Mouse (Mus musculus): Measurements from ENCODE around the gene Brca2. TPM values are rescaled to one million over a fixed set of nuclear protein-coding genes. Genes with fewer than 3 reads are reported as not detected.

The Brca2 gene
- polyA plus RNA-seq, 1 experiment from 2014 or later = 25.4 TPM

DNA sequence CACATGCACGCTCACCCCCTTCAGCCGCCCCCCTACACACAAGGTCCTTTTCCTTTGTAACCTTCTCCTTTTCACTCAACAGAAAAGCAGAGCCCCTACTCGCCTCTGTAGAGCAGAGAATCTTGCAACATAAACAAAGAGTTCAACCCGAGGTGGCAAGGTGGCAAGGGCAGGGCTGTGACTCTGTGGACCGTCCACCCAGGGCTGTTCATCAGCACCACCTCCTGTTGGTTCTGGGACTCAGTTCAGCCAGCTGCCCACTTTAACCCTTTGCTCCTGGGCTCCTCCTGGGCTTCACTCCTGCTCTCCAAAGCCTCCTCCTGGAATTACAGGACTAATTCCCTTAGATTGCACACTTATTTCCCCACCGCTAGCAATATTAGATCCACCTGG is 61.9 kb downstream of the Brca2 start:
- no peaks in the 10 kb centered on the region for H3K27me3 ChIP-seq (ENCODE audit: control insufficient read depth, insufficient read depth, low read length)
- WGBS = 31% methylated on average over 6 of the region's 6 CpGs
- no peak overlapping the region for H3K4me2 ChIP-seq (replicated peaks; ENCODE audit: low read depth, low read length)
- no peaks in the 10 kb centered on the region for H3K9me3 ChIP-seq (ENCODE audit: control insufficient read depth, low read depth, low read length)
- H3K4me3 ChIP-seq (ENCODE audit: low read depth, low read length) = no peak overlapping the region
- no peak for ATAC-seq (ENCODE audit: insufficient number of reproducible peaks, insufficient read depth, low FRiP score, low read depth)
- no peak overlapping the region for H3K9ac ChIP-seq (replicated peaks; ENCODE audit: low read depth, low read length)
- H3K27ac ChIP-seq (ENCODE audit: low read length) = no peak overlapping the region
- H3K4me1 ChIP-seq (ENCODE audit: control insufficient read depth, insufficient read depth, low read length) = 0 out of 2 replicates have a peak, but pooled peaks cover 3% of the 10 kb centered on the region
- H3K36me3 ChIP-seq (ENCODE audit: control insufficient read depth, insufficient read depth, low read length) = no peaks in the 10 kb centered on the region

DNA sequence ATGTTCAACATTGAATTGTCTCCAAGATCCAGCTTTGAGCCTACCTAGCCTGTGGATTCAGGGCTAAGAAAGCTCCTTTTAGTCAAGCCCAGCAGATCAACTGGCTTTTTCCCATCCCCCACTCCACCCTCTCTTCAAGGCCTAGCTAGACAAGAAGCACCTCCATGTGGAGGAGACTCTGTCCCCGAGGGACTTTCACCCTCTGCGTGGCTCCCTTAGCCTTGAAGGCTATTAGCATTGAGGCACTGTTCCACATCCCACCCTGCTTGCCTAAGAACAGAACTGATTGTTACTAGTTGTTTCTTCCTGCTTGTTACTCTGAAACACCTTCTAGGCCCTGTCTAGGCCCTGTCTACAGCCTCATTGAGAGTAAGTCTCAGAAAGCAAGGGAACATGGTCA is 67.5 kb downstream of the Brca2 start:
- ATAC-seq (ENCODE audit: insufficient number of reproducible peaks, insufficient read depth, low FRiP score, low read depth) = no peak

DNA sequence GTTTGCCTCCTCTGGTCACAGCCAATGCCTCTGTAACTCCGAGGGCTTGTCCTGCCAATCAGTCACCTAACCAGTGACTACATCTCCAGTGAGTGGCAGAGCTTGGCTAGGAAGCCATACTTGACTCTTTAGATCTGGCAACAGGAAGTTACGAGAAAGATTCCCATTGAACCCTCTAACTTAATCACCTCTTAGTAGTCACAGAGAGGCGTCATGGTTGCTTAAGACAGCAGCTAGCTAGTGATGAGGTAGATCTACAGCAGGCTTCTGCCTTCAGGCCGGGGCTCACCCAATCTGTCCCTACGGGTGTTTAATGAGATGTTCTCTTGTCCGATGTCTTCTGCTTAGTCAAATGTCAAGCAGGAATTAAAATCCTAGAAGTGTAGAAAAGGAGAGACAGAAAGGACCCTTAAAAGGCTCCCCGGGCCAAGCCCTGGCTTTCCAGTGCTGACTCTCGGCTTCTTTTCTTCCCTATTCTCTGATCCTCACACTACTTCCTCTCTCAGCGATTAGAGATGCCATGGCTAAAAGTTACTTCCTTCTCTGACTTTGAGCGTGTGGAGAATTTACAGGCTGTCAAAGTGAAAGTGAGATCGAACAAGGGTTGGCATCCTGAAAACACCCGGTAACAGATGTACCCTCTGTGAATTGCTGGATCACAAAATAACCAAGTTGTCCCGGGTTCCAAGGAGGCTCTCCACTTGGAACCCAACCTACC is 69.9 kb downstream of the Brca2 start:
- no peaks in the 10 kb centered on the region for H3K9me3 ChIP-seq (ENCODE audit: control insufficient read depth, low read depth, low read length)
- peaks cover 9% of the 10 kb centered on the region; the same call in 1 of the 2 replicates for H3K4me1 ChIP-seq (ENCODE audit: control insufficient read depth, insufficient read depth, low read length)
- H3K36me3 ChIP-seq (ENCODE audit: control insufficient read depth, insufficient read depth, low read length) = no peaks in the 10 kb centered on the region
- H3K4me2 ChIP-seq (replicated peaks; ENCODE audit: low read depth, low read length) = no peak overlapping the region
- ATAC-seq (ENCODE audit: insufficient number of reproducible peaks, insufficient read depth, low FRiP score, low read depth) = no peak
- 0 out of 2 replicates have a peak overlapping the region, but pooled peaks have one; percentile 66 for H3K4me3 ChIP-seq (ENCODE audit: low read depth, low read length)
- H3K27me3 ChIP-seq (ENCODE audit: control insufficient read depth, insufficient read depth, low read length) = no peaks in the 10 kb centered on the region
- H3K27ac ChIP-seq (ENCODE audit: low read length) = no peak overlapping the region
- 72% methylated on average over 13 of the region's 13 CpGs for WGBS
- no peak overlapping the region for H3K9ac ChIP-seq (replicated peaks; ENCODE audit: low read depth, low read length)

More for the DNA sequence above, 67.5 kb downstream of the Brca2 start:
- Histone ChIP-seq H3K9me3 (ENCODE audit: control insufficient read depth, low read depth, low read length) (no peaks in the 10 kb centered on the region), H3K36me3 (ENCODE audit: control insufficient read depth, insufficient read depth, low read length) (no peaks in the 10 kb centered on the region), H3K27me3 (ENCODE audit: control insufficient read depth, insufficient read depth, low read length) (no peaks in the 10 kb centered on the region), H3K27ac (ENCODE audit: low read length) (no peak overlapping the region), H3K4me2 (replicated peaks; ENCODE audit: low read depth, low read length) (no peak overlapping the region), H3K4me3 (ENCODE audit: low read depth, low read length) (no peak overlapping the region), H3K4me1 (ENCODE audit: control insufficient read depth, insufficient read depth, low read length) (peaks cover 9% of the 10 kb centered on the region; the same call in 1 of the 2 replicates), H3K9ac (replicated peaks; ENCODE audit: low read depth, low read length) (no peak overlapping the region)
- WGBS = 74% methylated on average over 2 of the region's 2 CpGs

DNA sequence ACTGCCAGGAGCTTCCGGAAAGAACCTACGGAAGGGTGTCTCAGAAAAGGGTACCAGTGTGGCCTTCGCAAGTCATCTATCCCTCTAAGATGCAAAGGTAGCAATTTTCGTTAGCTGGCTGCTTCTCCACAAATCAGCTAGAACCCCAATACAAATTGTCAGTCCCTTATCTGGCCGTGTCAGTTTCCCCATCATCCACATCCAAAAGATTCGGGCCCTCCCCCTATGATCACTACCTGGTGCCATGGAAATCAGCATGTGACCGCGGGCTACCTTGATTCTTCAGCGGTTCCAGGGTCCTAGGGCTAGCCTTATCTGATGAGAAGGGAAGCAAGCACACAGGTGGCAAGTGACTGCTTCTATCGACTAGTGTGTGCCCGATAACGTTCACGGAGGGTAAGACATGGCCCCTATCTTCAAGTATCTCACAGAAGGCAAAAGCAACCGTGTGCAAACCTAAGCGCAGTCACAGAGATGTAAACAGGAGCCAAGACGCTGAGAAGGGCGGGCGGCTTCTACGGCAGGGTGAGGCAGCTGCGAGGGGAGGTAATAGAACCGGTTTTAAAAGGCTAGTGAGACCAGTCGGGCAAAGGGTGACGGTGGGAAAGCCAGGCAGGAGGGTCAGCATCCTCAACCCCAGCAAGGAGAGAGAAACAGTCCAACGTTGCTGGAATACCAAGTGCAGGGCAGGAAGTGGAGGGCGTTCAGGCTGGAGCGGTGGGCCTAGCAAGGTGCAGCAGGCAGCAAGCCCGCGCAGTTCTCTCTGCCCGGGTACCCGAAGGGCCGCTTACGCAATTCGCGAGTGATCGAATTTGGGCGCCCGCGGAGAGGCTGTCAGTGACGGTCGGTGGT is 70.7 kb downstream of the Brca2 start:
- Histone ChIP-seq H3K4me1 (ENCODE audit: control insufficient read depth, insufficient read depth, low read length) (peaks cover 9% of the 10 kb centered on the region; the same call in 1 of the 2 replicates), H3K27ac (ENCODE audit: low read length) (no peak overlapping the region), H3K9ac (replicated peaks; ENCODE audit: low read depth, low read length) (peak overlapping the region; percentile 49), H3K27me3 (ENCODE audit: control insufficient read depth, insufficient read depth, low read length) (no peaks in the 10 kb centered on the region), H3K4me3 (ENCODE audit: low read depth, low read length) (peak overlapping the region; percentile 66), H3K9me3 (ENCODE audit: control insufficient read depth, low read depth, low read length) (no peaks in the 10 kb centered on the region), H3K4me2 (replicated peaks; ENCODE audit: low read depth, low read length) (peak overlapping the region; percentile 99), H3K36me3 (ENCODE audit: control insufficient read depth, insufficient read depth, low read length) (no peaks in the 10 kb centered on the region)
- WGBS = 11% methylated on average over 40 of the region's 40 CpGs
- ATAC-seq (ENCODE audit: insufficient number of reproducible peaks, insufficient read depth, low FRiP score, low read depth) = peak; percentile 40; the same call in 1 of the 2 replicates

DNA sequence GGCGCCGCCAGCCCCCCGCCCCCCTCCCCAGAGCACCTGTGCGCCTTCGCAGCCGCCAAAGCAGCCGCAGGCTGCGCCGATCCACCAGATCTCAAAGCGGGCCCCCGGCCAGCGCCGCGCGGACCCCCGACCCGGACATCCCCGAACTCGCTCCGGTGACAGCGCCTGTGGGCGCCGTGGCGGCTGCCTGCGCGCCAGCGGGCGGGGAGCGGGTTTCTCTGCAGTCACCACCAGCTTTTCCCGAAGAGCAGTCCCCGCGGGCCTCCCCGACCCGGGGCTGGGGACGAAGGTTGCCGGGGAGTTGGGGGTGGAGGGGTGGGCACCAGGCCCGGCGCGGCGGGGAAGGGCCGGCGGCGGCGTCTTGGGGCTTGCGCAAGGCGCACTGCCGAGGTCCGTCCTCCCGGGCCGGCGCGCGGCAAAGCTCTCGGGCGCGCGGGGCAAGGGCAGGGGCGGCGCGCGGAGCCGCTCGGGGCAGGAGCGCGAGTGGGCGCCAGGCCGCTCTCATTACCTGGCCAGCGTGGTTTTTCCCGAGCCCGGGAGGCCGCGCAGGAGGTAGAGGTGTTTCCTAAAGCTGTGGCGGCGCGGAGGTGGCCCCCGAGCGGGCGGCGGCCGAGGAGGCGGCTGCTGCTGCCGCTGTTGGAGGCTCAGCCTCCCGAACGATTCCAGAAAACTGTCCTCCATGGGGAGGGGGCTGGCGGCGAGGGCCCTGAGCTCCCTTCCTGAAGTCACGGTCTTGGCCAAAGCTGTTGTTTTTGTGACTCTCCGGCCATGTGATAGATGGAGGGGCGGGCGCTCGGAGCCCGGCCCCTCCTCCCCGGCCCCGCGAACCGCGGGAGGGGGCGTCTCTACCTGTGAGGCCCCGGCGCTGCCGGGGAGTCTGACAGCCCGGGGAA is 71.6 kb downstream of the Brca2 start:
- Histone ChIP-seq H3K27me3 (ENCODE audit: control insufficient read depth, insufficient read depth, low read length) (no peaks in the 10 kb centered on the region), H3K4me1 (ENCODE audit: control insufficient read depth, insufficient read depth, low read length) (peaks cover 9% of the 10 kb centered on the region; the same call in 1 of the 2 replicates), H3K4me3 (ENCODE audit: low read depth, low read length) (peak overlapping the region; percentile 66), H3K36me3 (ENCODE audit: control insufficient read depth, insufficient read depth, low read length) (no peaks in the 10 kb centered on the region), H3K9me3 (ENCODE audit: control insufficient read depth, low read depth, low read length) (no peaks in the 10 kb centered on the region), H3K4me2 (replicated peaks; ENCODE audit: low read depth, low read length) (peak overlapping the region; percentile 99), H3K27ac (ENCODE audit: low read length) (no peak overlapping the region), H3K9ac (replicated peaks; ENCODE audit: low read depth, low read length) (peak overlapping the region; percentile 49)
- under 1% methylated on average over 95 of the region's 102 CpGs for WGBS
- ATAC-seq (ENCODE audit: insufficient number of reproducible peaks, insufficient read depth, low FRiP score, low read depth) = peak; percentile 64; the same call in 1 of the 2 replicates

DNA sequence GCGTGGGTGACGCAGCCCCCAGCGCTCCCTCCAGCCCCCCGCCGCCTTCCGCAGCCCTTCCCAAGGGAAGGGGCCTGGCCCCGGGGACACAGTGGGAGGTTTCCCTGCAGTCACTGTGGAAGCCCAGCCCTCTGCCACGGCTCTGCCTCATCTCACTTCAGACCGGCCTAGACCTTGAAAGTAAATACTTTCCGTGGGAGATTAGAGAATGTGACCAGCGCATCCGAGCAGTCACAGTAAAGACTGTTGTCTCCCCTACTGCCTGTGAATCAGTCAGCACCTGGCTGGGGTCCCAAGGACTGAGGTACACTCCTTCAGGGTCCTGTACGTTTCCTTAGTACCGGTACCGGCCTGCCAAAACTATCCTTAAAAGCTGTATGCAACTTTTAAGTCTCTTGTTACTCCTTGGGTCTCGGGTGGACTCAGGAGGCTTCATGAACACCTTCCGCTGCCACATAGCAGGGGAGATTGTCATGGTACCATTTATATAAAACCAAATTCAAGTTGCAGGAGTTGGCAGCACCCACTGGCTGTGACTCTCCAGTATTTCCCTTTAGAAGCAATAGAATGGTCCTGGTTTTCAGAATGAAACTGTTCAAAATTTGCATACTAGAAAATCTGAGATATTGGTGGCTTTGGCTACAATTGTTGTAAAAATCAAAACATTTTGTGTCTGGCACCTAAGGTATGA is 72.4 kb downstream of the Brca2 start:
- H3K27ac ChIP-seq (ENCODE audit: low read length) = no peak overlapping the region
- no peak for ATAC-seq (ENCODE audit: insufficient number of reproducible peaks, insufficient read depth, low FRiP score, low read depth)
- 5% methylated on average over 17 of the region's 17 CpGs for whole genome bisulfite sequencing

DNA sequence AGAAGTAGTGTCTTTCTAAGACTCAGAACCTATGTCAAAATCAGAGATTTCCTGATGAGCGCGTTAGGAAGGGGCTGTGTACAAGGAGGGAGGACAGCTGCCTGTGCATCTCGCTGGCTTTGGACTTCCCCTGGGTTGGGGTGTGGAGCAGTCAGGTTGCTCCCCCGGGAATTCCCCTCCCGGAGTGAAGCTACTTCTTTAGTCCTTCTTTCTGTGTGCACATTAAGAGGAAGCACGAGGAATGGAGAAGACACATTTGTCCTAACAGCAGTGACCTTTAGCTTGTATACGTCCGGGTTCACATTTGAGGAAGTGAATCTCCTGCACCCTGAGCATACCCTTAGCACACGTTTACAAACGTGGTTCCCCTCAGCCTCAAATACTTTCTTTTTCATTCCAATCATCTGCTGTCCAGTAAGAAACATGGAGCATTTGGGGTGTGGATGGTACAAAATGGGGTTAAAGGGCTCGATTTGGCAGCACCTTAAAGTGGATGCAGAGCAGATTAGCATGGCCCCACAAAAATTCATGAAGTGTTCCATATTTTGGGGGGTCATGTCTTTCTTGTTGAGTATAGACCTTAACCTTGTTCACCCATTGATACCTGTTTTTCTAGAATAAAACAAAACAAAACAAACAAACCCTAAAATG is 73.1 kb downstream of the Brca2 start:
- Histone ChIP-seq H3K4me2 (replicated peaks; ENCODE audit: low read depth, low read length) (no peak overlapping the region), H3K27ac (ENCODE audit: low read length) (no peak overlapping the region), H3K4me1 (ENCODE audit: control insufficient read depth, insufficient read depth, low read length) (peaks cover 16% of the 10 kb centered on the region; the same call in 1 of the 2 replicates), H3K4me3 (ENCODE audit: low read depth, low read length) (no peak overlapping the region), H3K9me3 (ENCODE audit: control insufficient read depth, low read depth, low read length) (no peaks in the 10 kb centered on the region), H3K9ac (replicated peaks; ENCODE audit: low read depth, low read length) (no peak overlapping the region), H3K36me3 (ENCODE audit: control insufficient read depth, insufficient read depth, low read length) (no peaks in the 10 kb centered on the region), H3K27me3 (ENCODE audit: control insufficient read depth, insufficient read depth, low read length) (no peaks in the 10 kb centered on the region)
- WGBS = 45% methylated on average over 11 of the region's 11 CpGs
- no peak for ATAC-seq (ENCODE audit: insufficient number of reproducible peaks, insufficient read depth, low FRiP score, low read depth)

More for the DNA sequence above, 72.4 kb downstream of the Brca2 start:
- no peaks in the 10 kb centered on the region for H3K27me3 ChIP-seq (ENCODE audit: control insufficient read depth, insufficient read depth, low read length)
- H3K4me2 ChIP-seq (replicated peaks; ENCODE audit: low read depth, low read length) = peak overlapping the region; percentile 99
- no peaks in the 10 kb centered on the region for H3K36me3 ChIP-seq (ENCODE audit: control insufficient read depth, insufficient read depth, low read length)
- peak overlapping the region; percentile 66 for H3K4me3 ChIP-seq (ENCODE audit: low read depth, low read length)
- H3K9ac ChIP-seq (replicated peaks; ENCODE audit: low read depth, low read length) = peak overlapping the region; percentile 49
- peaks cover 12% of the 10 kb centered on the region; the same call in 1 of the 2 replicates for H3K4me1 ChIP-seq (ENCODE audit: control insufficient read depth, insufficient read depth, low read length)
- no peaks in the 10 kb centered on the region for H3K9me3 ChIP-seq (ENCODE audit: control insufficient read depth, low read depth, low read length)

Data from stomach, embryonic 14.5 days (tissue).